Mouse (Mus musculus) forebrain, postnatal 0 days (tissue): ENCODE measurements around the gene Syngr1. TPM values are rescaled to one million over a fixed set of nuclear protein-coding genes. Genes with fewer than 3 reads are reported as not detected.

ENCODE experiments used
- ATAC-seq: fragments of 200-750 bp; cut with Nextera tagmentation; 2 replicates; pipeline ENCODE4 v1.8.0; 2017; ENCODE audit warnings: mild to moderate bottlenecking, moderate library complexity
- DNase-seq: peaks from one replicate; pipeline ENCODE4 v3.0.0-alpha.2; 2015
- H3K27ac ChIP-seq: fragments of 300-500 bp; sonication (generic); 2 replicates; pipeline ENCODE4 v1.5.1; 2014; ENCODE audit warnings: low read depth, mild to moderate bottlenecking, antibody characterized with exemption, low read length, moderate library complexity, mixed read lengths
- H3K27me3 ChIP-seq: fragments of 300-500 bp; sonication (generic); 2 replicates; pipeline ENCODE4 v1.6.1; 2014; ENCODE audit warnings: mild to moderate bottlenecking, low read length, mixed read lengths; ENCODE audit not compliant: insufficient read depth
- H3K36me3 ChIP-seq: fragments of 300-500 bp; sonication (generic); 2 replicates; pipeline ENCODE4 v1.6.1; 2014; ENCODE audit warnings: mild to moderate bottlenecking, moderate library complexity; ENCODE audit not compliant: insufficient read depth
- H3K4me1 ChIP-seq: fragments of 300-500 bp; sonication (generic); 2 replicates; pipeline ENCODE4 v1.6.1; 2014; ENCODE audit warnings: antibody characterized with exemption; ENCODE audit not compliant: insufficient read depth
- H3K4me2 ChIP-seq: fragments of 300-500 bp; sonication (generic); 2 replicates; pipeline ENCODE4 v1.6.1; 2014; ENCODE audit warnings: low read depth, mild to moderate bottlenecking, moderate library complexity
- H3K4me3 ChIP-seq: fragments of 300-500 bp; sonication (generic); 2 replicates; pipeline ENCODE4 v1.5.1; 2014; ENCODE audit warnings: low read depth, low read length, mixed read lengths
- H3K9ac ChIP-seq: fragments of 300-500 bp; sonication (generic); 2 replicates; pipeline ENCODE4 v1.6.1; 2014; ENCODE audit warnings: mild to moderate bottlenecking
- H3K9me3 ChIP-seq: fragments of 300-500 bp; sonication (generic); 2 replicates; pipeline ENCODE4 v1.6.1; 2016; ENCODE audit warnings: low read length
- CTCF ChIP-seq: sonication (generic); IDR thresholded peaks from 2 replicates; pipeline ENCODE4 v1.5.1; 2016; ENCODE audit warnings: antibody characterized with exemption, control low read depth, low read depth
- WGBS: fragments of 180-500 bp; shearing (Covaris S2); extraction: QIAGEN DNeasy Blood & Tissue Kit; methylation state at CpG from one replicate; pipeline ENCODE4 v1.1.7; 2014; 5-methylcytosine and 5-hydroxymethylcytosine counted together
- polyA plus RNA-seq: library from polyadenylated mRNA; unstranded; fragments of >200 nt; fragmentation: Nextera tagmentation; extraction: Ambion mirVana; gene quantifications from 2 replicates; pipeline ENCODE4 v1.2.1, GENCODE M21; 2015
- total RNA-seq: library from RNA; depleted of rRNA; stranded (reverse); fragments of >200 nt; gene quantifications from 2 replicates; pipeline ENCODE4 v1.2.3, GENCODE M21; 2014

Syngr1 gene
- total and polyA plus RNA-seq, 2 experiments from 2014 or later = 69.0 to 127 TPM

DNA sequence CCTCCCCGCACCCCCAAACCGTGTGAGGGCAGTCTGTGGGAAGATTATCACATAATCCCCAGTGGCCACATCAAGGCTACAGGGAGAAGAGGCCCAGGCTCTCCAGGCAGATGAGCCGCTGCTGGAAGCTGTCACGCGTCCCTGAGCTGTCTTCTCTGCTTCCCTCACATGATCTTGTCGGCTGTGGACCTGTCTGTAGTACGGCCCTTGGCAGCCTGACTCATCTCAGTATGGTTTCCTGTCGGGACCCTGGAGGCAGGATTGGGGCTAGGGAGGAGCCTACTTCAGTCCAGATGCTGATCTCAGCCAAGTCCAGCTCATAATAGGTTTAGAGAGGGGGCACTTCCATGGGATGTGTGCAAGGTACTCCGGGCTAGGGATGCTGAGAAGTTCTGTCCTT lies 7.7 kb downstream of the Syngr1 start:
- no peak for DNase-seq
- no peaks in the 10 kb centered on the region for H3K36me3 ChIP-seq

DNA sequence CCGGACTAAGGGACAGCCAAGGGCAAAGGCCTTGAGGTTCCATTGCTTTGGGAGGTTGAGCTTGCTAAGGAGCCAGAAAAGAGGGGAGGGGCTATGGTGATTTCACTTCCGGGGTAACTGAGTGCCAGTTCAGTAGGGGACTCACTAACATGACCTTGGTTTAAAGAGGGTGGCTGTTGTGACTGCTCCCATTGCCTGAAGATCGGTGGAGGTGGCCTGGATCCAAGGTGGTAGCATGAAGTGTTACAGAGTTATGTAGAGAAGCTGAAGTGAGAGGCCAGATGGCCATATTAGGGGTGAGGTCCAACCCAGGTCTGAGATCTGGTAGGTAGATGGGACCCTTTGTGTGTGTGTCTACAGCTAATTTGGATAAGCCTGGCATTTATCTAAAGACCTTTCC lies 8.3 kb downstream of the Syngr1 start:
- H3K27ac ChIP-seq = no peak overlapping the region
- no peak overlapping the region for H3K4me2 ChIP-seq
- no peak for ATAC-seq
- TF ChIP-seq CTCF = no peak
- H3K4me3 ChIP-seq = no peak overlapping the region
- DNase-seq = no peak
- 83% methylated on average over 3 of the region's 3 CpGs for WGBS
- H3K4me1 ChIP-seq = peaks cover 12% of the 10 kb centered on the region
- H3K9me3 ChIP-seq = no peaks in the 10 kb centered on the region
- no peak overlapping the region for H3K9ac ChIP-seq
- H3K27me3 ChIP-seq = no peaks in the 10 kb centered on the region
- no peaks in the 10 kb centered on the region for H3K36me3 ChIP-seq

More for the DNA sequence above, 7.7 kb downstream of the Syngr1 start:
- Histone ChIP-seq H3K4me3 (no peak overlapping the region), H3K4me1 (peaks cover 12% of the 10 kb centered on the region), H3K4me2 (no peak overlapping the region), H3K27me3 (no peaks in the 10 kb centered on the region), H3K9ac (no peak overlapping the region), H3K27ac (no peak overlapping the region), H3K9me3 (no peaks in the 10 kb centered on the region)
- 53% methylated on average over 9 of the region's 9 CpGs for WGBS
- no peak for ATAC-seq
- no peak for TF ChIP-seq CTCF

DNA sequence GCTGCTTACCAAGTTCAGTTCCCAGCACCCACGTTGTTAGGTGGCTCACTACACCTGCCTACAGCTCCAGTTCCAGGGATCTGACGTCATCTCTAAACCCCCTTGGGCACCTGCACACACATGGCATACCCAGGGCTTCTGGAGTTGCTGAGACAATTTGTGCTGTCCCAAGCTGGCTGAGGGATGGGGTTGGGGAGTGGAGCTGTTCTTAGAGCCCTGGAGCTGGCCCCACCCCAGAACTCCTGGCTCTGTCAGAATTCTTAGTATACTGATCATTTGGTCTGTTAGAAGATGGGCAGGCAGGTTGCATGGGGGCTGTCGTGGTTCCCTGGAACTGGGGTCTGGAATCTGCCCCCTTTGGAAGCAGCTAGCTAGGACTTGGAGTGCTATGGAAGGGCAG lies 9.1 kb downstream of the Syngr1 start:
- WGBS = 67% methylated on average over 3 of the region's 3 CpGs
- peaks cover 12% of the 10 kb centered on the region for H3K4me1 ChIP-seq
- no peak for TF ChIP-seq CTCF
- H3K27ac ChIP-seq = peak overlapping the region; percentile 78
- no peak overlapping the region for H3K9ac ChIP-seq
- no peaks in the 10 kb centered on the region for H3K27me3 ChIP-seq
- DNase-seq = no peak
- H3K4me3 ChIP-seq = no peak overlapping the region
- no peak for ATAC-seq
- H3K36me3 ChIP-seq = no peaks in the 10 kb centered on the region
- H3K9me3 ChIP-seq = no peaks in the 10 kb centered on the region
- no peak overlapping the region for H3K4me2 ChIP-seq

DNA sequence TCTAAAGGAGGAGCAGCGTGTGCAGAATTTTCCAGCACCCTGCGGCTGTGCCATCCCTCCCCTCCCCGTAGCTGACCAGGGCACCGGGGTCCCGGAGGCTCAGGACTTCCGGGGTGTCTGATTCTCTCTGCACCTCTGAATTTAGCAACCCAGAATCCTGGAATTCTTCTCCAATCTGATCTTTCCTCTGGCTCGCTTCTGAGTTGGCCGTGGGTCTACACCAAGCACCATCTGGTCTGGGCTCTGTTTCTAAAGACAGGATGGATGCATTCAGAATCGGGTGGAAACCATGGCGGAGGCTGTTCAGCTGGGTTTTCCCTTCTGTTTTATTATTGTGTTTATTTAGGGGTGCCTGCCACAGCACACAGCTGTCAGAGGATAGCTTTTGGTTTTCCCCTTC lies 9.7 kb downstream of the Syngr1 start:
- Histone ChIP-seq H3K9ac (no peak overlapping the region), H3K9me3 (no peaks in the 10 kb centered on the region)
- peak; percentile 71 for ATAC-seq

DNA sequence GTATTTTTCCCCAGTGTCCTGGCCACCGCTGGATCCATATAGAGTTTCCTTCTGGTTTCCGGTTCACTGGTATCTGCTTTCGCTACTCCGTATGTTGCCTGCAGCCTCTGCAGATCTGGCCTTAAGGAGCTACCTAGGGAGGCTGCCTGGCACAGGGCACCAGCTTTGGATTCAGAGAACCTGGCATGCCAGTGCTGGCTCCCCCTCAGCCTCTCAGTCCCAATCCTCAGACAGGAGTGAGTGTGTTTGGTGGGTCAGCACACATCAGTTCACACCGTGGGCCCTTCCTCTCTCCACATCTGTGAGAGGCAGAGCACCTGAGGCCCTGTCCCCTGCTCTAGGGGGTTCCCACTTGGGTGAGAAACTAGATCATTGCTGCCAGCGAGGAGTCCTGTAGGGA lies 10.4 kb downstream of the Syngr1 start:
- no peak overlapping the region for H3K4me3 ChIP-seq
- peak overlapping the region; percentile 78 for H3K27ac ChIP-seq
- WGBS = 79% methylated on average over 6 of the region's 6 CpGs
- no peaks in the 10 kb centered on the region for H3K27me3 ChIP-seq
- no peak for DNase-seq
- H3K36me3 ChIP-seq = no peaks in the 10 kb centered on the region
- no peaks in the 10 kb centered on the region for H3K9me3 ChIP-seq
- ATAC-seq = no peak
- H3K4me2 ChIP-seq = 0 out of 2 replicates have a peak overlapping the region, but pooled peaks have one; percentile 23
- peaks cover 12% of the 10 kb centered on the region for H3K4me1 ChIP-seq
- TF ChIP-seq CTCF = no peak
- no peak overlapping the region for H3K9ac ChIP-seq

More for the DNA sequence above, 9.7 kb downstream of the Syngr1 start:
- Histone ChIP-seq H3K27me3 (no peaks in the 10 kb centered on the region), H3K27ac (peak overlapping the region; percentile 78), H3K36me3 (no peaks in the 10 kb centered on the region), H3K4me2 (0 out of 2 replicates have a peak overlapping the region, but pooled peaks have one; percentile 23), H3K4me3 (no peak overlapping the region), H3K4me1 (peaks cover 12% of the 10 kb centered on the region)
- 66% methylated on average over 10 of the region's 10 CpGs for WGBS
- no peak for TF ChIP-seq CTCF
- DNase-seq = peak; percentile 75

DNA sequence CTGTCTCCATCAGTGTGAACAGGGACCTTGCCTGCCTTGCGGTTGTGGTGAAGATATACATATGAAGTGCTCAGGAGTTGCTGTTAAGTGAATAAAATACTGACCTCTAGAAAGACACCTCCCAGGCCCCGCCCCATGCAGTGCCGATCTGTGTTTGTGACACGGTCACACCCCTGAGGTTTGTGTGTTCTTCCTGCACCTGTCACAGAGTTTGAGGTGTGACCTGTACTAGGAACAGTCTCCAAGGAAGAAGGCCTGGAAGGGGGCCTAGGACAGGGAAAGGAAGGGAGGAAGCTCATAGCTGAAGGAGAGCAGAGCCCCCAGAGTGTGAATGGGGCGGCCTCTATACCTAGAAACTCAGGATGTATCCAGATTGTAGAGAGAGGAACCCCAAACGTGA lies 11.4 kb downstream of the Syngr1 start:
- ATAC-seq = no peak
- Histone ChIP-seq H3K36me3 (no peaks in the 10 kb centered on the region), H3K9me3 (no peaks in the 10 kb centered on the region), H3K27me3 (no peaks in the 10 kb centered on the region), H3K9ac (no peak overlapping the region), H3K4me2 (no peak overlapping the region), H3K27ac (no peak overlapping the region), H3K4me1 (peaks cover 12% of the 10 kb centered on the region), H3K4me3 (no peak overlapping the region)
- no peak for DNase-seq
- 91% methylated on average over 6 of the region's 6 CpGs for WGBS
- no peak for TF ChIP-seq CTCF

DNA sequence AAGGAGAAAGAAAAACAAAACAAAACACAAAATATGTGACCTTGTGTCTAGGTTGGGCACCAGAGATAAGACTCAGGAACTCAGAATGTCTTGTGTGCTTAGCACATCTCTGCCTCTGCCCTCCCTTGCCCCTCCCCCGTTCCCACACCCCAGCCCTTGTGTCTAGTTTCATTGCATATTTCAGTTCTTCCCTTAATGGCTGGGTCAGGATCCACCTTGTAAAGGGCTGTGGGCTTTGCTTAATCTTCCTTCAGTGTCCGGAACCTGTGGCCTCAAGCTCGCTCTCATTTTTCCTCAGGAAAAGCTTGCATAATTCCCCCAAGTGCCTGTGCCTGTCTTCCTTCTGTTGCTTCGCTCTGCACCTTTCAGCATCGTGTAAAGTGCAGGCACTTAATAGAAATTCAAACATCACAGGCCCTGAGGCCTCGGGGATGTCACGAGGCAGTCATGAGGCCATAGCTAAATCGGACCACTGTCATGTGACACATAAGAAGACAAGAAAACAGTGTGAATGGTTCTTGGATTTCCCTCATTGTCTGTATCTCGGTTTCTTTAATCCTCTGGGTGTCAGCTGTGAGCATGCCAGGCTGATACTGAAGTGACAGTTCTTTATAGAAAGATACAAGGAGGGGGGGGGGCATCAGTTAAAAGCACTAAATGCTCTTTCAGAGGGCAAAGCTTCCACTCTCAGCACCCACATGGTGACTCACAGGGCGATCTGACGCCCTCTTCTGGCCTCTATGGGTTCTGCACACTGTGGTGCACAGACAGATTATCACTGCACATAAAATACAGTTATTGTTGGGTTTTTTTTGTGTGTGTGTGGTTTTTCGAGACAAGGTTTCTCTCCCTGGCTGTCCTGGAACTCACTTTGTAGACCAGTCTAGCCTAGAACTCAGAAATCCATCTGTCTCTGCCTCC lies 14.6 kb downstream of the Syngr1 start:
- 70% methylated on average over 12 of the region's 12 CpGs for WGBS
- Histone ChIP-seq H3K4me2 (no peak overlapping the region), H3K9me3 (no peaks in the 10 kb centered on the region), H3K36me3 (peaks cover 8% of the 10 kb centered on the region), H3K9ac (0 out of 2 replicates have a peak overlapping the region, but pooled peaks have one; percentile 18), H3K27ac (peak overlapping the region; percentile 5; the same call in 1 of the 2 replicates), H3K4me3 (no peak overlapping the region), H3K27me3 (no peaks in the 10 kb centered on the region), H3K4me1 (peaks cover 6% of the 10 kb centered on the region)
- no peak for DNase-seq
- TF ChIP-seq CTCF = peak; percentile 45; the same call in 1 of the 2 replicates
- ATAC-seq = peak; percentile 29; the same call in 1 of the 2 replicates
